Mouse (Mus musculus): ENCODE measurements around the gene Arid4a. TPM values are rescaled to one million over a fixed set of nuclear protein-coding genes. Genes with fewer than 3 reads are reported as not detected.

Gene Arid4a
- total RNA-seq, 4 experiments from 2014 or later: 30.3 to 37.8 (median 35.9) TPM

GRCm38 (mm10) chr12:71141189-71141588, 125.4 kb downstream of the Arid4a start:
- DNase-seq (ENCODE audit: low spot score in 2 of 2): no peak

DNA sequence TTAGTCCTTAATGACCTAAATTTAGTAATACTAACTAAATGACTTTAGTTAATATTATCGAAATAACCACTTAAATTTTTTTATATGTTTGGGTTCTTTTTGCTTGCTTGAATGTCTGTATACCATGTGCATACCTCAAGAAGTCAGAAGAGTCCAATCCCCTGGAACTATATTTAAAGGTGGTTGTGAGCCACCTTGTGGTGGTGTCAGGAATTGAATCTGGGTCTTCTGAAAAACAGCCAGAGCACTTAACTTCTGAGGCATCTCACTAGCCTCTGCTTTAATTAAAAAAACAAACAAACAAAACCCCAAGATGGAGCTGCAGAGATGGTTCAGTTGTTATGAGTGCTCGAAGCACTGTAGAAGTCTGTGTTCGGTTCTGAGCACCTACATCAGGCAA, 131.9 kb downstream of the Arid4a start:
- DNase-seq (ENCODE audit: low spot score in 2 of 2): no peak

Other genes with a start within 250 kb of the Arid4a start
- 10 to 100 TPM; 31.3 to 40.3 (median 37.5) TPM for gene Frmd6, start 190.5 kb upstream of the Arid4a start, total RNA-seq (2022)
- gene Actr10, start 78.1 kb upstream of the Arid4a start, total RNA-seq (2022): 100 to 1,000 TPM; 149 to 186 (median 172) TPM
- gene Psma3, start 41.4 kb upstream of the Arid4a start, total RNA-seq (2022): 100 to 1,000 TPM; 192 to 221 (median 205) TPM
- gene Tomm20l, start 95.4 kb downstream of the Arid4a start, total RNA-seq (2022): not detected
- gene Timm9, start 120.7 kb downstream of the Arid4a start, total RNA-seq (2022): 10 to 100 TPM; 52.5 to 59.5 (median 55.9) TPM
- gene 2700049A03Rik, start 120.9 kb downstream of the Arid4a start, total RNA-seq (2022): 1 to 10 TPM; 4.0 to 6.7 (median 4.8) TPM

All from left cerebral cortex, adult 8-10 months (tissue).